Mouse (Mus musculus) kidney, postnatal 36 days (tissue): ENCODE results near the gene Cdh22.

Source experiments
- DNase-seq, 2 experiments: peaks; one replicate each; pipeline ENCODE4 v3.0.0; 2021 to 2022; ENCODE audit warnings: mixed read lengths in 2 of 2

The Cdh22 gene

DNA sequence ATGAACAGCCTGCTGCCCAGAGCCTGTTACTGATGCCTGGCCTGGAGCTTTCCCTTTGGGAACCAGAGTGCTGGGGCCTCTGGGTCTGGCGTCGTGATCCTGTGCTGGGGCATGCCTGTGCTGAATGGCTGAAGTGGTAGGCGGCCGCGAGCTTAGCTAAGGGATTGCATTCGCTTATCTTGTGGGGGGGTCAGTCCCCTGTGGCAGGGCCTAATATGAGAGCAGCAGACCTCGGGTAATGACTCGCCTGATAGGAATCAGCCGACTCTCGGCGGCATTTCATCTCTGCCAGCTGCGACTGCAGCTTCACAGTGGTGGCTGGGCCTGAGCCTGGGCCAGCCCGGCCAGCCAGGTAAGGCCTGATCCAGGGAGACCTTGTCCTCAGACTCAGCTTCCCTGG, 88.8 kb downstream of the Cdh22 start:
- no peak for DNase-seq

DNA sequence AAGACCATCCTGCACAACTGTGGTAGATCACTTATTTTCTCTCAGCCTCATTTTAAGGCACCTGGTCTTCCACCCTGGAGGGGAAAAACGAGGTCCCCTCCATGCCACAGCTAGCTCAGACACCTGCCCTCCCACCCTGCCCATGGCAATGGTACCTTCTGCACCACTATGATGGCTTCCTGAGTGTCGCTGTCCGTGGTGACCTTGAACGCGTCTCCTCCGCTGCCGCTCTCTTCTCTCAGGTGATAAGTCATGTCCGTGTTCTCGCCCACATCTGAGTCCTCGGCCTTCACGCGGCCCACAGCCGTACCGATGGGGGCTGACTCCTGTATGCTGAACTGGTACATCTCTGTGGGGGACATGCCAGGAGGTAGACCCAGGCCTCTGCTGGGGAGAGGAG, 91.2 kb downstream of the Cdh22 start:
- no peak for DNase-seq

DNA sequence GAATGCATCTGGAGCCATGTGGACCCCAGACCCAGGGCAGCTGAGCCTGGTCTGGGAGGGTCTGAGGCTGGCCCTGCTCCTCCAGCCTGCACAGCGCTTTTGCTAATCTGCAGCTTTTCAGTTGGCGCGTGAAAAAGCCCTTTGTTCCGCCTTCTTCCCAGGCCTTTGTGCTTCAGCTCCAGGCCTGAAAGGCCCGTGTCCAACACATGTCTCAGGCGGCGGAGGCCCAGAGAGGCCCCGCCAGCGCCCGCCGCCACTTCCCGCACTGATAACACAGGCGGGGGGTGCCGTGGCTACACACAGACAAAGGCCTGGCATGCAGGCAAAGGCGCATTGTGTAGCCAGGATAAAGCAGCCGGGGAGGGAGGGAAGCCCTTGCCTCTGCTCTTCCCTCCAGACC, 98.6 kb downstream of the Cdh22 start:
- DNase-seq: peak in 1 of 2 experiments; percentile 16

DNA sequence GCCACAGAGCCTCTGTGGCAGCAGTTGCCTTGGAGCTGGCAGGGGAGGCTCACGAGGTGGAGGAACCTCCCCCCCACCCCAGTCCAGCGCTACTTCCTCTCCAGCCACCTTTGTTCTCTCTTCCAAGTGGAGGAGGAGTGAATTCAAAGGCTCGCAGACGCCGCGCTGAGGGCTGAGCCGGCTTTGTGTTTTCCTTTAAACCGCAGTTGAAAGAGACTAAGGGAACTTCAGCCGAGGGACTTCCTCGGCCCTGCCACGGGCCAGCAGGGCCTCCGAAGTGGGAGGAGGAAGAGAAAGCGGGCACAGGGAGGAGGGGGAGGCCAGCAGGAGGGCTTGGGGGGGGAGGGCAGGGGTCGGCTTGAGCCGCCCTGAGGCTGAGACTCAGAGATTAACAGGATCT, 101.1 kb downstream of the Cdh22 start:
- peak; percentile 8 to 30 for DNase-seq

DNA sequence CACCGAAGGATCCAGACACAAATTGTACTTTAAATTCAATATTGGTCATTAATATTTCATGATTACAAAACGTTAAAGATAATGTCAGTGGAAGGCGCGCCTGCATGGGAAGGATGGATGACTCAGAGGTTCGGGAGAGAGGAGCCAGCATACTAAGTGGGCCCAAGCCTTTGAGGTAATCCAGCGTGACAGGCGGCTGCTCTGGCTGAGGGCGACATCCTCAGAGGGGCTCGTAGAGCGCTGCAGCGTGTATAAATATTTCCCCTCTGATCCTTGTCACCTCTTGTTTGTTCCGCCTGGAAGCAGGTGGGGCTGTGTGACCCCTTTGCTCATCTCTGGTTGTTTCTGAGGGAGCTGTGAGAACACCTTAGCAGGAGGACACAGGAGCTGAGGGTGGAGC, 103.2 kb downstream of the Cdh22 start:
- no peak for DNase-seq

DNA sequence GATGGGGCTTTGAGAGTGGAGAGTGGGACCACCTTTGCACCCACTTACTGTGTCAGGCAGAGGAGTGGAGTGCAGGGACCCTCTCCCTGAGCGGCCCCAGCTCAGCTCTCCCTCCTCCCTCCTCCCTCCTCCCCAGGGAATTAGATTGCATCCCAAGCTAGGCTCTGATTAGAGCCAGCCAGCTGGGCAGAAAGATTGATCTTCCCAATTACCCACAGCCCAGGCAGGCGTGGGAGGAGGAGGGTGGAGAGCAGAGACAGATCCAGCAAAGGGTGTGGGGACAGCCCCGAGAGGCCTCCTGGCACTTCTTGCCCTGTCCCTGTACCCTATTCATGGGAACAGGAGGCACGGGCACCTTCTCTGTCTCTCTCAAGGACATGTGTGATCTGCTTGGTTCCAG, 105.5 kb downstream of the Cdh22 start:
- DNase-seq: no peak

DNA sequence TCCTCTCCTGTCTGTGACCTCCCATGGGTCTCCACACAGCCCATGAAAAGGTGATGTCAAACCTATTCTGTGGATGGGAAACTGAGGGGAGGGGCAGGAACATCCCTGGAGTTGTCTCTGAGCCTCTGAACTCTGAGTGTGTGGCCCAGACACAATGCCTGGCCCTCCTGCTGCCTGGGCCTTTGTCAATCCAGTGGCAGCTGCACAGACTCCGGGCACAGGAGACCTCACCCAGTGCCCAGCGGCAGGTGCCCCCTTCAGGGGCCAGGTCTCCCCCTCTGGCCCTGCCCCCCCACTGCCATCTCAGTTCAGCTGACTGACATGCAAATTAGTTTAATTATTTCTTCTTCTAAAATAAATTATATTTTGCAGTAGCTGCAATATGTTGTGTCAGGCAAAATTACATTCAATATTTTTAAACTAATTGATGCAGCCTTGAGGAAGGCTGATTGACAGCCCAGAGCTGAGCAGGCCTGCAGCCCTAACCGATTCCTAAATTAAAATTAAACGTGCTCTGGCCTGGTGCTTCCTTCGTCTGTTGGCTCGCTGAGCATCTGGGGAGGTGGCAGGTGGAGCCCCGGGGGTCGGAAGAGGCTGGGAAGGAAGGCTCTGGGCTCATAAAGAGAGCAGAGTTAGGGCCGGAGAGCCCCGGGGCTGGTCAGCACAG, 107.6 kb downstream of the Cdh22 start:
- DNase-seq: no peak

DNA sequence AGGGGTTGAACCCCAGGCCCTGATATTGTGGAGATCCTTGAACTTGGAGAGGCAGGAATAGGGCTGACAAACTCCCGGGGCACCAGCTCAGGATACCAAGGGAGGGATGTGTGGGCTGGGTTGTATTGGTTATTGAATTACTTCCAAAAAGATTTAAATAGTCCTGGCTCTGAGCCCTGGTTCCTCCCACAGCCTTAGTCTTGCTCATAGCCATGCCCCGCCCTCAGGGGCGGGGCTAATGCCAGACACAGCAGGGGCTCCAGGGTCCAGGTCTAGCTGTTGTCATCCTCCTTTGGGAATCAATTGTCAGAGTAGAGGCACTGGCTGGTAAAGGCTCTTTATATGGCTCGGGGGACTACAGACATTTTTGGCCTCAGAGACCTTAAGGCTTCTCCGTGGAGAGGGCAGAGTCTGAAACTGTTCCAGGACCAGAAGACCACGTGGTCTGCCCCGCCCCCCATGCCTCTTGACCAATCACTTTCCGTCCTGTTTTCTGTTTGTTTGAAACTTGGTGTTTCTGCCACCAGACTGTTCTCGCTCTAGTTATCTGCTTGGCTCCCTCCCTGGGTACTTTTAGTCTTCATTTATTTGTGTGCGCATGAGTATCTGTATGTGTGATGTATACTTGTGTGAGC, 113.3 kb downstream of the Cdh22 start:
- peak; percentile 19 to 46 for DNase-seq

DNA sequence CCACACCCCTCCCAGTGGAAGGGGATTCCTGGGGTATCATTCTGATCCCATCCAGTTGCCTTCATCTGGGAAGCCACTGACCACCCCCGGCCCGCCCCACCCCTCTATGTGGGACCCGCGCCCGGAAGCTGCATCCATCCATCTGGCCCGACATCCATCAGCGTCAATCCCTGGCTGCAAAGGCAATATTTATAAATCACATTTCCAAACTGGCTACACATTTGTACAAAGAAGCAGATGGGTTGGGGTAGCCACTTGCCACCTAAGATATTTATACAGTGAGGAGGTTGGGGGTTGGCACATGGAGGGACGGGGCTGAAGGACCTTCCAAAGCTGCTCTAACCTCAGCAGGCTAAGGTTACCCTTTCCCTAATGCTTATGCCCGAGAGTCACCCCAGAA, 113.9 kb downstream of the Cdh22 start:
- DNase-seq: no peak

DNA sequence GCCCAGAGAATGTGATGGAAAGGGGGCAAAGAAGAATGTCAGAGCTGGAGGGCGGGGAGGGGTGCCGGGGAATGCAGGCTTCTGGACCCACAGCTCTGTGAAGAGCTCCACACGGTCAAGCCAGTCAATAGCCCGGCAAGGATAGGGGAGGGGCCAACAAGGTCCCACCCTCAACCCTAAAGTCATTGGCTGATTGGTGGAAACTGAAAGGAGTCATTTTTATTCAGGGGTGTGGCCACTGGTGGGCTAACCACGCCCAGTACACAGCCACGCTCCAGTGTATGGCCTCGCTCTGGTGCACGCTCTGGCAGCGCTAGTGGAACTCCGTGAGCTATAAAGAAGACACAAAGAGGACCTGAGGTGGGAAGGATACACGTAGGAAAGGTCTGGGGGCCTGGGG, 120.9 kb downstream of the Cdh22 start:
- no peak for DNase-seq

DNA sequence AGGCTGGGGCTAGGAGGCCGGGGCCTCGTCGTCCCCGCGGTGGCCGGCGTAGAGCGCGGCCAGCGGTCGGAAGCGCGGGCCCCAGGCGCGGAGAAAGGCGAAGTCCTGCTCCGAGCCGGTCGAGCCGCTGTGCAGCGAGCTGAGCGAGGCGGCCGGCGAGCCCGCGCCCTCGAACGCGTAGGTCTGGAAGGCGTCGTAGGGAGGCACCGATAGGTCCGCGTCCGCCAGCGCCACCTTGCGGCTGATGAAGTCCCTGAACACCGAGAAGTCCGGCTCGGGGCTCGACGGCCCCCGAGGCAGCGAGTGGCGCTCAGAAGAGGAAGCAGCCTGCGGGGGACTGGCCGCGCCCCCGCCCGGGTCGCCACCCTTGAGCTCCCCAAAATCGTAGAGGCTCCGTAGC, 122.5 kb downstream of the Cdh22 start:
- DNase-seq: peak; percentile 79 to 96

DNA sequence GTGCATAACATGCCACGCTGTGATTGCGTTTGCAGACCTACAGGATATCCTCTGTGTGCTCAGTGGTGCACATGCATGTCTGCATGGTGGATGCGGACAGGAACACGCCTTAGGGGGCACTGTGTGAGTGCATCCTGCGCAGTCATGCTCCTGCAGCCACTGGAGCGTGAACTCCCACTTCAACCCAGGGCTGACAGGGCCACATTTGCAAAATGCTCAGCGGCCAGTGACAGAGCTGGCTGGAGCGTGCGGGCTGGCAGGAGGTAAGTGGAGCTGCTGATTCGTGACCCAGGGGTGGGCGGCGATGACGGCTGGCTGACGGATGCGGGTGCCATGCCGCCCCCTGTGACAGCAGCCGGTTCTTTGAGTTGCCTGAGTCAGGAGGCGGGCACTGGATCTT, 128.1 kb downstream of the Cdh22 start:
- no peak for DNase-seq

DNA sequence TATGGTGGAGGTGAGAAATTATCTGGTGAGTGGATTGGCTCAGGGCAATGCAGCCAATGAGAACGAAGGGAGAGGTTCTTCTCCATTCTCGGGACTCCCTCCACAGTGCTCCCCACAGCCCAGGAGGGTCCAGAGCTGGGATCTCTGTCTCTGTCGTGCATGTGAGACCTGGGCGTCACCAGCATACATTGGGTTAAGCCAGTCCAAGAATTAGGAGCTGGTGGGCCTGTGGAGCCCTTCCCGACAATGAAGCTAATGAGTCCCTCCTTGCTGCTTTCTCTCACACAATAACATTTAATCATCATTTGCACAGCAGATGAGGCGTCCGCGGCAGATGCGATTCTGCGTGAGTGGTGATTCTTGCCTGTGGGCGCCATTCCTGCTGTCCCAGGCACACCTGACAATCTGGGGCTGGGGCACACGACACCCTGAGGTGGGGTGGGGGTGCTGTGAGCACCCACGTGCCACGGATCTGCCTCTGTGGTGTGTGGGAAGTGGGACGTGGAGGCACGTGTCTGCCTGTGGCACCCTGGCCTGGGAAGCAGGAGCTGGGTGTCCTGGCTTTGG, 129.1 kb downstream of the Cdh22 start:
- no peak for DNase-seq

DNA sequence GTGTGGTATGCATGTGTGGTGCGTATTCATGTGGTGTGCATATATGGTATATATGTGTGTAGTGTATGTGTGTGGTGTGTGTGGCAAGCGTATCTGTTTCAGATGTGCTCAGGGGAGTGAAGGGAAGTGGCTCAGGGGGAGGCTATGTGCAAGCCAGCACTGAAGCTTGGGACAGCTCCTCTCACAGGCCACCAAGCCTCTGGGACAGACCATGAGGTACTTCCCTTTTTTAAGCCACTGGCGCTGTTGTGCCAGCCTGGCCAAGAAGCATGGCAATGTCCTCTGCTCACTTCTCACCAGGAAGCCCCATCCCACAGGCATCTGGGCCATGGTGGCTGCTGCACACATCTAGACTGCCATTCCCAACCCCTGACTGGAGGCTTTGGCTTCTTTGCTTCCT, 131.7 kb downstream of the Cdh22 start:
- no peak for DNase-seq

DNA sequence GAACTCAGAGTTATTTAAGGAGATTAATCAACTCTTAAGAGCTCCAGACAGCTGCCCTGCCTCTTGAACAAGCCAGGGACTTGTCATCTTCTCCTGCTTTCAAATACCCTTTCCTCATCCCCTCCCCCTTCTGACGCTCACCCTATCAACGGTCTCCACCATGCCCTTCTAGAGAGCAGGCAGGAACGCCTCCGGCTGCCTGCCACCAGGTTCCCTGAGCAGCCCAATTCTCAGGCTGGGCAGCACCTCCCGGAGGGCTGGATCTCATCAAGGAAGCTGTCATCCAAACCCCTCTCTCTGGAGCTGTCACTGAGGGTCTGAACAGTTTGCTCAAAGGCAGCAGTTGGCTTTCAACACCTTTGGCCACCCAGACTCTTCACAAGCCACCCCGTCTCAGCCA, 133.9 kb downstream of the Cdh22 start:
- no peak for DNase-seq

DNA sequence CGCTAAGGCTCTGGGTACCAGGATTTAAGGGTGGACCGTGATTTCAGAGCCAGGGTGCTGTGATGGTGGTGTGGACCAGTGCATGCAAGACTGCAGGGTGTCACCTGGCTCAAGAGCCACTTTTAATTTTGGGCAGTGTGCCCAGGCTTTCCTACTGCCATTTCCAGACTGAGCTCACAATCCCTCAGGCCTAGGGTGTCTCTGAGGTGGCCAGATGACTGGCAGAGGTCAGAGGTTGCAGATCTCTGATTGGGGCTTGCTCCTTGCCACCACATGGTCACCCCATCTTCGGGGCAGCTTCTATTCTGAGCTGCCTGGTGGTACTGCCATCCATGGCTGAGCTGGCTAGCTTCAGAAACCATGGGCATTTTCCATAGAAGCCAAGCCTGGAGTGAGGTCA, 135.8 kb downstream of the Cdh22 start:
- DNase-seq: peak; percentile 48 to 49

DNA sequence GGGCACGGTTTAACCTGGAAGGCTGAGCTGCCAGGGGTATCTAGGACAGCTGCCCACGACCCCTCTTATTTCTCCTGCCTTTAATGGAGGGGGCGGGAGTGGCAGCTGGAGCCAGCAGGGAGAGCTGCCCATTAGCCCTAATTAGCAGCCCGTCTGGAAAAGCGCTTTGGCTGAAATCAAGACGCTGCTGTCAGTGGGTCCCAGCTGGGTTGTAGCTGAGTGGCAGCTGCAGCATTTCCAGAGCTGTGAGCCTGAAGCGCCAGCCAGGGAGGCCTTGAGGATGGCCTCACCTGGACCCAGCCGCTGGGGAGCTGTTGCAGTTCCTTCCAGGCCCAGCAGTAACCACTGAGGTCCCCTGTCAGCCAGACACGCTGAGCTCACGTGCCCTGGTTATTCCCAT, 138.3 kb downstream of the Cdh22 start:
- no peak for DNase-seq

DNA sequence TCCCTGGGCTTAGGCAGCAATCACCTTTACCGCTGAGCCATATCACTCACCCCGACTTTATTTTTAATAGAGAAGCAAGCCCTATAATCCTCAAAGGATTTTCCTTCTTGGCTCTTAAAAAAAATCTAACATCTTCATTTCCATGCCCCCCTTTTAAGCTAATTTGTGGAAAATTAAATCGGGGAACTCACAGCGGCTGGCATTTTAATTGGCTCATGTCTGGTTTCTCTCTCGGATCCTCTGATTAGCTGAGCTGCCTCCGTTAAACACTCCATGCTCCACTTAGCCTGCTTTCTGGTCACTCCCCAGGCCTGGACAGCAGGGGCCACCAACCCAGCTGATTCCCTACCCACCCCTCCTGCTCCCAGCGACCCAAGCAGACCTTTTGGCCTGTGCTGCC, 142.3 kb downstream of the Cdh22 start:
- DNase-seq: no peak

DNA sequence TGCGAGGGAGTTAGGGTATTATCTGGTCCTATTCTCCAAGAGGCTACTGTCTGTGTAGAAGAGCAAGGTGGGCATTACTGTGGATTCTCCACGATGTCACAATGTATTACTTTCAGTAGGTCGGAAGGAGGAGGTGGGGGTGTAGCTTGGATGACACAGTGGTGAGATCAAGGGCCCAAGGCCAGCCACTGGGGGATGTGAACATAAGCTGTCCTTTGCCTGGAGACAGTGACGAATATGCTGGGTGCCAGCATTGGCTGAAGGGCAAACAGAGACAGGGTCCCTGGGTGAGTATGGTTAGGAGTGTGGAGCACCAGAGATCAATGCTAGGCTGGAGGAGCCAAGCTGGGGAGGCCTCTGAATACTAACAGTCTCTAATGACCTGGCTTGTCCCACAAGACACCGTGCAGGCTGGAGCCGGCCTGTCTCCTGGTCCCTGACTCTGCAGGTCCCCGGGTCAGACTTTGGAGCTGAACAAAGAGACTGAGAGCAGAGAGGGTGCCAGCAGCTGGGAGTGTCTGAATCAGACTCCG, 143.2 kb downstream of the Cdh22 start:
- DNase-seq: no peak

DNA sequence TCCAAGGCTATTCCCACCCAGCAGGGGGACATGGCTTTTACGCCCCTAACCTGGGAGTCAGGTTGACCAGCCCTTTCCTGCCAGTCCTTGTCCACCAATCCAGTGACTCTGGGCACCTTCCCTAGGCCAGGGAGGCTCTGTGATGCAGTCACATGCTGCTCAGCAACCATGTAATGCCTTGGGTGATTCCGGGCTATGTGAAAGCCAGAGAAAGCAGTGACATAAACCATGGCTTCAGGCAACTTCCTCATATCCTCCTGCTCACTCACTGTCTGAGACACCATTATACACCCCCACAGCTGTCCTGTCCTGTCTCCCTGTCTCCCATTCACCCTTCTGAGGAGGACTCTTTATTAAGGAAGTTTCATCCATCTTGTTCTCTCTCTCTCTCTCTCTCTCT, 144.0 kb downstream of the Cdh22 start, which contains the start of gene 1700025C18Rik:
1700025C18Rik (minus strand) TSS at position 101 of the 400 bp plus-strand sequence.
- DNase-seq: no peak

DNA sequence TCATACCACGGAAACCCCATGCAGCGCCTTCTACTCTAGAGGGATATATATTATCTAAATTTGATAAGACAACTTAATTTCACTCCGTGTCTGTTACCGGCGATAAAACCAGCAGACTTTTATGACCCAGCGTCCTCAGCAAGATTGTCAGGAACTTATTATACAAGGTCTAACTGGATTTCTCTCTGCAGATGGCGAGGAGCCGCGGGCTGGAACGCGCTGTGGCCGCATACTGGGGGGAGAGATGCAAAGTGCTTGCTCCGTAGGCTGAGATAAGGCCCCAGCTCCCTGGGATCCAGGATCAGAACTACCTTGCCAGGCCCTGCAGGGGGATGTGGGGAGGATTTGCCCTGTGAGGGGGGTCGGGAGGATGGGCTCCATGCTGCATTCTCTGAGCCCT, 145.2 kb downstream of the Cdh22 start:
- no peak for DNase-seq

DNA sequence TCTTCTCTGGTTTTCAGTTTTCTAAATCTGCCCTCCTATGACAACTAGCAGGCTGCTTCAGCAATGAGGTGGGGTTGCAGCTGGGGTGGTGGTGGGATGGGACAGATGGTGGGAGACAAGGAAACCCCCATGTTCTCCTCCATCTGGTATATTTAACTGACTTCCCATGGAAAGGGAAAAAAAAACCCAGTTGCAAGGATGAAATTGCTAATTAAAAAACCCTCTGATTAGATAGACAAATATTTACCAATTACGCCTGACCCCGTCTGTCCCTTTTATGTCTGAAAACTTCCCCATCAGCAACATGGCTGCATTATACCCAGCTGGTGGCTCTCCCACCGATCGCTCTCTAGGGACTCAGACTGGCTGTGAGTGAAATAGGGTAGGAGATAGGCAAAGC, 148.0 kb downstream of the Cdh22 start:
- no peak for DNase-seq

DNA sequence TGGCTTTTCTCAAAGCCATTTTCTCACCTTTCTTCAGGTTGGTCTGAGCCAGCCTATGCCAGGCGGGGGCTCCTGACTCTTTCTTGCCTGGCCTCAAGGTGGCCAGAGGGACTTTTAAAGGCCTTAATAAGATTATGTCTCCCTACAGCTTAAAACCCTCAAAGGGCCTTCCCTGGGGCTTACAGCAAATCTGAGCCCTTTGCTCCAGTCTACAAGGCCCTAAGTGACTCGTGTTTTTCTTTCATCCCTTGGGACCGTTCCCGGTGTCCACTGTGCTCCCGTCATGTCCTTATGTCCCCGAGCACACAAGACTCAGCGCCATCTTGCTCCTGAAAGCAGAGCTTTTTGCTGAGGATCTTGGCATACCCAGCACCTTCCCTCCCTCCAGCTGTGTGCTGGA, 153.4 kb downstream of the Cdh22 start:
- no peak for DNase-seq

DNA sequence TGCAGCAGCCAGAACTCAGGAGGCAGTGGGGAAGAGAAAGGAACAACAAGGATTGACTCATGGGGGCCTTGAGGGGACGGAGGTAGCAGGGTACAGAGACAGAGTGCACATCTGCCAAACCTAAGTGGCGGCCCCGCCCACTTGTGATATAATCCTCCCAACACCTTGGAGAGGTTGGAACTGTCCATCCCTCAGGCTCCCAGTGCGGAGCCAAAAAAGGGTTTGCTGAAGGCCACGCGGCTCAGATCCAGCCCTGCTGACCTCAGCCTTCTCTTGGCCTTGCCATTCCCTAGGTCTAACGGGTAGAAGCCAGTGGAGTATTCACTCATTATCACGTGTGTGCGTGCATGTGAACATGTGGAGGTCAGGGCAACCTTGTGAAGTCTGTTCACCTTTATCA, 154.0 kb downstream of the Cdh22 start:
- DNase-seq: no peak
